Mouse (Mus musculus): ENCODE results near the gene Sertad4.

Gene Sertad4

GRCm38 (mm10) chr1:192800338-192800737, 55.2 kb downstream of the Sertad4 start:
- DNase-seq, result no peak

GRCm38 (mm10) chr1:192799165-192799991, 56.2 kb downstream of the Sertad4 start:
- peak in 1 of 2 experiments; percentile 65 for DNase-seq

GRCm38 (mm10) chr1:192798212-192799164, 57.1 kb downstream of the Sertad4 start:
- peak in 1 of 2 experiments; percentile 69 for DNase-seq

GRCm38 (mm10) chr1:192797011-192797274, 58.6 kb downstream of the Sertad4 start:
- no peak for DNase-seq

- peak in 1 of 2 experiments; percentile 29 for DNase-seq
These were observed 59.1 kb downstream of the Sertad4 start for GRCm38 (mm10) chr1:192796201-192797010.

- no peak for DNase-seq
These were observed 60.4 kb downstream of the Sertad4 start for GRCm38 (mm10) chr1:192794957-192795745.
